Mouse (Mus musculus): ENCODE data around the gene Tmem178. TPM values are rescaled to one million over a fixed set of nuclear protein-coding genes. Genes with fewer than 3 reads are reported as not detected.

Gene Tmem178
- total and polyA plus RNA-seq, 3 experiments = 0.28 TPM; not detected in 2

DNA sequence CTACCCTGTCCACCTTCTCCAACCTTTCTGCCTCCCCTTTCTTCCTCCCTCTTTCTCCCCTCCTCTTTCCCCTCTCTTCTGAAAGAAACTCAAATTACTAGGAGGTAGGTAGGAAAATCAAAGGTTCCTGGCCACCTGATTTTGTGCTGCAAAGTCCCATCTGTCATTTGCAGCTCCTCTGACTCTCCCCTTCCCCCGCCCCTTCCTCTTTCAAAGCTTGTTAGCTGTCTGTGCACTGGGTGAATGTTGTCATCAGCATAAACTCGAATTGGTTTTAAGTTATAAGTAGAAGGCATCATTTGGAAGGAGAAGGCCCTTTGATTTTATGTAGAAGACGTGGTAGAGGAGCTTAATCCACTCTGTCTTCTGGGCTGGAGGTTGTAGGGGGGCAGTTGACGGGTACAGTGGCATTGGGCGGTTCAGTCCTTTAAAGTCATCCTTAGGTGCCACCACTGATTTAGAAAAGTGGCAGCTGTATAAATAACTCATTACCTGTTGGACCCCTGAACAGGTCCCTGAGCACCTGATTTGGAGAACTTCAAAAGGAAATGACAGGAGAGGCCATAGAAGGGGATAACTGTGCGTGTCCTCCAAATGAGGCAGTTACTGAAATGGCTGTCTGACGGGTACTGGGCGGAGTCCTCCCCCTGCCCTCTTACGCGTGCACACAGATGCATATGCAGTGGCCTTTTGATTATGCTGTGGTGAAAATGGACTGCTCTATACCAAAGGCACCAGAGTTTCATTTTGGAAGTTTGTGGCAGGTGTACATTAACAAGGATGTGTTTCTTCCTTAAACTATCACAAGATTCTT, 11.8 kb downstream of the Tmem178 start:
- Histone ChIP-seq H3K9me3 (replicated peaks; ENCODE audit: insufficient read depth, low read length) (no peaks in the 10 kb centered on the region), H3K36me3 (ENCODE audit: control insufficient read depth in 1 of 2, insufficient read depth in 2 of 2, low read length in 2 of 2) (no peaks in the 10 kb centered on the region), H3K27ac (ENCODE audit: control insufficient read depth, low read depth, low read length) (no peak overlapping the region), H3K79me2 (ENCODE audit: control insufficient read depth, insufficient read depth, low read length, poor library complexity) (no peaks in the 10 kb centered on the region), H3K27me3 (ENCODE audit: control insufficient read depth in 1 of 2, insufficient read depth in 2 of 2, low read length in 2 of 2) (no peaks in the 10 kb centered on the region), H3K9ac (ENCODE audit: control insufficient read depth, low read depth, low read length, poor library complexity, severe bottlenecking) (no peak overlapping the region), H3K4me1 (ENCODE audit: control insufficient read depth in 1 of 2, insufficient read depth in 2 of 2, low read length in 2 of 2) (no peaks in the 10 kb centered on the region), H3K4me3 (ENCODE audit: control insufficient read depth in 1 of 2, insufficient read depth in 1 of 2, low read depth in 2 of 2, low read length in 2 of 2) (no peak overlapping the region)
- DNase-seq (ENCODE audit: low read depth, low spot score) = no peak
- TF ChIP-seq TAL1 (IDR thresholded peaks at IDR 0.05; ENCODE audit: low read length) = no peak
- no peak for TF ChIP-seq USF1 (IDR thresholded peaks at IDR 0.05; ENCODE audit: low read depth, low read length)
- no peak for TF ChIP-seq POLR2AphosphoS5 (IDR thresholded peaks at IDR 0.05; ENCODE audit: borderline replicate concordance, low read depth, low read length)
- no peak for TF ChIP-seq MXI1 (IDR thresholded peaks at IDR 0.05; ENCODE audit: low read depth, low read length)
- no peak for TF ChIP-seq MYB (IDR thresholded peaks at IDR 0.05; ENCODE audit: low read depth, low read length)
- TF ChIP-seq HCFC1 (IDR thresholded peaks at IDR 0.05; ENCODE audit: low read depth, low read length) = no peak

DNA sequence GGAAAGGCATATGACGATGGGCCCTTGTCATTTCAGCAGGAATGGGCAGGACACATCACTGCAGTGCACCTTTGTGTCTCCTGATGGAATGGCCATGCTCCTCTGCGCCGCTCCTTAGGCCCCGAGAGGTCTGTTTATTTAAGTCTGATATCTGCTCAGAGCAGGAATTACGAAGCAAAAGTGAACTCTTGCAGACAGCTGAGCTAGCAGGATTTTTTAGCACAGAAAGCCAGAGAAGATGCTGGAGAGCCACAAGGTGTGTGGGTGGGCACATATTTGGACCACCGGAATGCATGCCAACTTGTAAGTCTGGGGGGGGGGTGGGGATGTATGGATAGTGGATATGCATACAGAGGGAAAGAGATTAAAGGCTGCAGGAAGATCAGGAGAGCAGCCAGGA, 13.9 kb downstream of the Tmem178 start:
- H3K4me3 ChIP-seq (ENCODE audit: control insufficient read depth in 1 of 2, insufficient read depth in 1 of 2, low read depth in 2 of 2, low read length in 2 of 2) = no peak overlapping the region
- H3K9me3 ChIP-seq (replicated peaks; ENCODE audit: insufficient read depth, low read length) = no peaks in the 10 kb centered on the region
- no peaks in the 10 kb centered on the region for H3K36me3 ChIP-seq (ENCODE audit: control insufficient read depth in 1 of 2, insufficient read depth in 2 of 2, low read length in 2 of 2)
- H3K4me1 ChIP-seq (ENCODE audit: control insufficient read depth in 1 of 2, insufficient read depth in 2 of 2, low read length in 2 of 2) = no peaks in the 10 kb centered on the region
- no peak overlapping the region for H3K27ac ChIP-seq (ENCODE audit: control insufficient read depth, low read depth, low read length)
- no peak overlapping the region for H3K9ac ChIP-seq (ENCODE audit: control insufficient read depth, low read depth, low read length, poor library complexity, severe bottlenecking)
- H3K27me3 ChIP-seq (ENCODE audit: control insufficient read depth in 1 of 2, insufficient read depth in 2 of 2, low read length in 2 of 2) = peaks cover 0 to 3% of the 10 kb centered on the region in 2 experiments; a peak in 1 of 4 replicates
- TF ChIP-seq BHLHE40 (IDR thresholded peaks at IDR 0.05; ENCODE audit: borderline replicate concordance, low read depth, low read length) (no peak), KAT2A (conservative IDR thresholded peaks at IDR 0.05; ENCODE audit: low read depth, low read length) (no peak), SIN3A (IDR thresholded peaks at IDR 0.05; ENCODE audit: low read length) (no peak), POLR2A (IDR thresholded peaks at IDR 0.05; ENCODE audit: control insufficient read depth in 1 of 2, insufficient read depth in 1 of 2, low read depth in 1 of 2, low read length in 2 of 2, poor library complexity in 1 of 2) (no peak), E2F4 (IDR thresholded peaks at IDR 0.05; ENCODE audit: borderline replicate concordance, low read depth, low read length) (no peak), HCFC1 (IDR thresholded peaks at IDR 0.05; ENCODE audit: low read depth, low read length) (no peak), EP300 (IDR thresholded peaks at IDR 0.05; ENCODE audit: low read depth in 1 of 2, low read length in 2 of 2) (no peak), USF2 (IDR thresholded peaks at IDR 0.05; ENCODE audit: borderline replicate concordance in 1 of 2, insufficient read depth in 1 of 2, low read depth in 1 of 2, low read length in 2 of 2) (no peak), CTCF (IDR thresholded peaks at IDR 0.05 in 2 of 3, conservative IDR thresholded peaks at IDR 0.05 in 1 of 3; ENCODE audit: control insufficient read depth in 1 of 3, insufficient read depth in 1 of 3, low read depth in 2 of 3, low read length in 3 of 3, poor library complexity in 1 of 3, severe bottlenecking in 1 of 3) (no peak), UBTF (IDR thresholded peaks at IDR 0.05; ENCODE audit: borderline replicate concordance, insufficient read depth, low read depth, low read length) (no peak), CHD1 (IDR thresholded peaks at IDR 0.05; ENCODE audit: low read depth, low read length) (no peak), GABPA (IDR thresholded peaks at IDR 0.05; ENCODE audit: low read depth, low read length) (no peak), MYC (IDR thresholded peaks at IDR 0.05; ENCODE audit: low read depth, low read length) (no peak)
- H3K79me2 ChIP-seq (ENCODE audit: control insufficient read depth, insufficient read depth, low read length, poor library complexity) = no peaks in the 10 kb centered on the region
- DNase-seq (ENCODE audit: low read depth, low spot score) = no peak

Data from MEL (cell line).